Mouse (Mus musculus) MEL (cell line): ENCODE results near the gene Acvrl1. TPM values are rescaled to one million over a fixed set of nuclear protein-coding genes. Genes with fewer than 3 reads are reported as not detected.

Source experiments
- DNase-seq: peaks from one replicate; pipeline ENCODE4 v3.0.0; 2011; ENCODE audit warnings: low read depth, low spot score
- H3K27ac ChIP-seq: 2 replicates; pipeline ENCODE4 v1.5.1; 2012; ENCODE audit warnings: low read depth, mild to moderate bottlenecking, control low read depth, low read length, moderate library complexity; ENCODE audit not compliant: control insufficient read depth
- H3K27me3 ChIP-seq, 2 experiments: fragments of 150-350 bp in 1 of 2; sonication (generic) in 1 of 2; 2 replicates each; pipeline ENCODE4 v1.6.1; 2012; ENCODE audit warnings: low read length in 2 of 2, mild to moderate bottlenecking in 2 of 2, improper control_type of control experiment in 1 of 2, moderate library complexity in 1 of 2; ENCODE audit not compliant: insufficient read depth in 2 of 2, control insufficient read depth in 1 of 2
- H3K36me3 ChIP-seq, 2 experiments: 2 replicates each; pipeline ENCODE4 v1.6.1; 2012 to 2014; ENCODE audit warnings: low read length in 2 of 2, improper control_type of control experiment in 1 of 2, inconsistent platforms in 1 of 2, mild to moderate bottlenecking in 1 of 2; ENCODE audit not compliant: insufficient read depth in 2 of 2, control insufficient read depth in 1 of 2
- H3K4me1 ChIP-seq, 2 experiments: fragments of 150-350 bp in 1 of 2; sonication (generic) in 1 of 2; 2 replicates each; pipeline ENCODE4 v1.6.1; 2012; ENCODE audit warnings: low read length in 2 of 2, improper control_type of control experiment in 1 of 2, mild to moderate bottlenecking in 1 of 2; ENCODE audit not compliant: insufficient read depth in 2 of 2, control insufficient read depth in 1 of 2
- H3K4me3 ChIP-seq, 2 experiments: fragments of 150-350 bp in 1 of 2; sonication (generic) in 1 of 2; 2 replicates each; pipeline ENCODE4 v1.5.1; 2012; ENCODE audit warnings: low read depth in 2 of 2, low read length in 2 of 2, mild to moderate bottlenecking in 2 of 2, moderate library complexity in 2 of 2, control low read depth in 1 of 2, improper control_type of control experiment in 1 of 2; ENCODE audit not compliant: control insufficient read depth in 1 of 2, insufficient read depth in 1 of 2
- H3K79me2 ChIP-seq: 2 replicates; pipeline ENCODE4 v1.6.1; 2012; ENCODE audit warnings: mild to moderate bottlenecking, low read length, moderate library complexity; ENCODE audit not compliant: control insufficient read depth, poor library complexity, insufficient read depth
- H3K9ac ChIP-seq: 2 replicates; pipeline ENCODE4 v1.6.1; 2012; ENCODE audit warnings: low read depth, mild to moderate bottlenecking, control low read depth, low read length, moderate library complexity; ENCODE audit not compliant: control insufficient read depth, poor library complexity, severe bottlenecking
- H3K9me3 ChIP-seq: fragments of 150-350 bp; sonication (generic); replicated peaks from 2 replicates; pipeline ENCODE4 v1.6.1; 2012; ENCODE audit warnings: mild to moderate bottlenecking, low read length, improper control_type of control experiment, moderate library complexity; ENCODE audit not compliant: insufficient read depth
- BHLHE40 ChIP-seq: IDR thresholded peaks from 2 replicates; pipeline ENCODE4 v1.6.1; 2012; ENCODE audit warnings: low read depth, mild to moderate bottlenecking, inconsistent platforms, low read length, improper control_type of control experiment, borderline replicate concordance
- CHD1 ChIP-seq: IDR thresholded peaks from 2 replicates; pipeline ENCODE4 v1.6.1; 2012; ENCODE audit warnings: low read depth, mild to moderate bottlenecking, inconsistent platforms, low read length, improper control_type of control experiment
- CTCF ChIP-seq, 3 experiments: IDR thresholded peaks in 2 of 3; conservative IDR thresholded peaks in 1 of 3; 2 replicates each; pipeline ENCODE4 v1.5.1; 2011 to 2012; ENCODE audit warnings: low read length in 3 of 3, low read depth in 2 of 3, mild to moderate bottlenecking in 2 of 3, improper control_type of control experiment in 1 of 3, inconsistent platforms in 1 of 3, mixed read lengths in 1 of 3, moderate library complexity in 1 of 3; ENCODE audit not compliant: control insufficient read depth in 1 of 3, insufficient read depth in 1 of 3, poor library complexity in 1 of 3, severe bottlenecking in 1 of 3
- E2F4 ChIP-seq: IDR thresholded peaks from 2 replicates; pipeline ENCODE4 v1.6.1; 2011; ENCODE audit warnings: low read depth, low read length, improper control_type of control experiment, borderline replicate concordance
- ELF1 ChIP-seq: IDR thresholded peaks from 2 replicates; pipeline ENCODE4 v1.6.1; 2014; ENCODE audit warnings: low read depth, mild to moderate bottlenecking, inconsistent platforms, low read length, improper control_type of control experiment, moderate library complexity
- ETS1 ChIP-seq: IDR thresholded peaks from 2 replicates; pipeline ENCODE4 v1.6.1; 2012; ENCODE audit warnings: low read depth, mild to moderate bottlenecking, inconsistent platforms, low read length, improper control_type of control experiment, moderate library complexity
- GABPA ChIP-seq: IDR thresholded peaks from 2 replicates; pipeline ENCODE4 v1.6.1; 2012; ENCODE audit warnings: low read depth, mild to moderate bottlenecking, inconsistent platforms, low read length, improper control_type of control experiment, moderate library complexity
- HCFC1 ChIP-seq: IDR thresholded peaks from 2 replicates; pipeline ENCODE4 v1.6.1; 2012; ENCODE audit warnings: low read depth, mild to moderate bottlenecking, inconsistent platforms, low read length, improper control_type of control experiment, moderate library complexity
- MAFK ChIP-seq: IDR thresholded peaks from 2 replicates; pipeline ENCODE4 v1.6.1; 2011; ENCODE audit warnings: low read depth, mild to moderate bottlenecking, low read length, improper control_type of control experiment, borderline replicate concordance
- MAX ChIP-seq: IDR thresholded peaks from 2 replicates; pipeline ENCODE4 v1.6.1; 2011; ENCODE audit warnings: low read length, improper control_type of control experiment
- MEF2A ChIP-seq: IDR thresholded peaks from 2 replicates; pipeline ENCODE4 v1.6.1; 2014; ENCODE audit warnings: low read depth, mild to moderate bottlenecking, inconsistent platforms, low read length, improper control_type of control experiment; ENCODE audit not compliant: poor library complexity, insufficient replicate concordance, severe bottlenecking; ENCODE audit errors: extremely low read depth
- MXI1 ChIP-seq: IDR thresholded peaks from 2 replicates; pipeline ENCODE4 v1.6.1; 2011; ENCODE audit warnings: mild to moderate bottlenecking, low read depth, low read length, improper control_type of control experiment
- NELFE ChIP-seq: IDR thresholded peaks from 2 replicates; pipeline ENCODE4 v1.6.1; 2011; ENCODE audit warnings: low read depth, low read length, improper control_type of control experiment
- POLR2A ChIP-seq, 2 experiments: IDR thresholded peaks; 2 replicates each; pipeline ENCODE4 v1.6.1; 2011 to 2012; ENCODE audit warnings: low read length in 2 of 2, mild to moderate bottlenecking in 2 of 2, control low read depth in 1 of 2, improper control_type of control experiment in 1 of 2, low read depth in 1 of 2, moderate library complexity in 1 of 2; ENCODE audit not compliant: control insufficient read depth in 1 of 2, insufficient read depth in 1 of 2, poor library complexity in 1 of 2
- POLR2AphosphoS2 ChIP-seq: IDR thresholded peaks from 2 replicates; pipeline ENCODE4 v1.6.1; 2011; ENCODE audit warnings: low read length, improper control_type of control experiment
- POLR2AphosphoS5 ChIP-seq: IDR thresholded peaks from 2 replicates; pipeline ENCODE4 v1.6.1; 2012; ENCODE audit warnings: low read depth, borderline replicate concordance, mild to moderate bottlenecking, inconsistent platforms, low read length, moderate library complexity, mixed read lengths
- TCF12 ChIP-seq: IDR thresholded peaks from 2 replicates; pipeline ENCODE4 v1.6.1; 2014; ENCODE audit warnings: low read depth, mild to moderate bottlenecking, inconsistent platforms, low read length, improper control_type of control experiment, moderate library complexity
- UBTF ChIP-seq: IDR thresholded peaks from 2 replicates; pipeline ENCODE4 v1.6.1; 2012; ENCODE audit warnings: low read depth, mild to moderate bottlenecking, inconsistent platforms, low read length, improper control_type of control experiment, moderate library complexity, borderline replicate concordance; ENCODE audit not compliant: insufficient read depth
- USF1 ChIP-seq: IDR thresholded peaks from 2 replicates; pipeline ENCODE4 v1.6.1; 2014; ENCODE audit warnings: low read depth, mild to moderate bottlenecking, inconsistent platforms, low read length, improper control_type of control experiment, moderate library complexity
- USF2 ChIP-seq, 2 experiments: IDR thresholded peaks; 2 replicates each; pipeline ENCODE4 v1.6.1; 2011 to 2012; ENCODE audit warnings: improper control_type of control experiment in 2 of 2, low read length in 2 of 2, borderline replicate concordance in 1 of 2, inconsistent platforms in 1 of 2, low read depth in 1 of 2, mild to moderate bottlenecking in 1 of 2; ENCODE audit not compliant: insufficient read depth in 1 of 2
- ZC3H11A ChIP-seq: IDR thresholded peaks from 2 replicates; pipeline ENCODE4 v1.6.1; 2012; ENCODE audit warnings: low read depth, mild to moderate bottlenecking, inconsistent platforms, low read length, improper control_type of control experiment
- polyA plus RNA-seq, 2 experiments: library from polyadenylated mRNA; stranded (reverse) in 1 of 2; unstranded in 1 of 2; fragments of >175 nt in 1 of 2; fragments of >200 nt in 1 of 2; gene quantifications; 2 replicates each; pipeline versions ENCODE4 v1.2.1 to v1.2.4; 2012; ENCODE audit warnings: low replicate concordance in 2 of 2, low read depth in 1 of 2; ENCODE audit not compliant: insufficient read length in 2 of 2, insufficient read depth in 1 of 2, missing spikeins in 1 of 2
- total RNA-seq: library from RNA; depleted of rRNA; stranded (reverse); fragments of 300-350 nt; gene quantifications from 2 replicates; pipeline ENCODE4 v1.2.3, GENCODE M21; 2012

The Acvrl1 gene
- total and polyA plus RNA-seq, 3 experiments = 0.08 to 0.18 TPM; not detected in 1

DNA sequence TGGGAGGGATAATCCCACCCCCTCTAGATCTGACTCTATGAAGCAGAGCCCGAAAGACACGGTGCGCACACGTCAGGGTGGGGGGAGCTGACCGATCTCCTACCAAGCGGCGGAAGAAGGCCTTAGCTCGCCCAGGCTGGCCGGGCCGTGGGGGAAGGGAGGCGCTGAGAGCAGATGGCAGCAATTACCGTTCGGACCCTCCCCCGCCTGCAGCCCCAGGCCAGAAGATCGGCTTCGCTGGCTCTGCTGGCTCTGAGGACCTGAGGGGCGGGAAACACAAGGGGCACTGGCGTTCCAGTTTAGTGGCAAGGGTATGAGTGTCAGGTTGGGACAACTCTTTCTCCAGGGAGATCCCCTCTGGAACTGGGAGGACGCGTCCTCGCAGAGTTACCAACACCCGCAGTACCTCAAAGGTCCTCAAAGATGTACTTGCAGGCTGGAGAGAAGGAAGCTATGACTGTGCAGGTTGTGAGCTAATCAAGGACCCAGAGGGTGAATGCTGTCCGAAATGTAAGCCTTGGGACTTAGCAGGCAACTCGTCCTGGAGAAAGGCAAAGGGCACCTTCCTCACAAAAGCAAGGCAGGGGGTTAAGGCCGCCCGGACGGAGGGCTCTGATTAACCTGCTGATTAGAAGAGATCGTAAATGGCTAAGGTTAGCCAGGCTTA, 30.2 kb upstream of the Acvrl1 start:
- H3K9ac ChIP-seq = no peak overlapping the region
- no peaks in the 10 kb centered on the region for H3K79me2 ChIP-seq
- no peaks in the 10 kb centered on the region for H3K36me3 ChIP-seq
- DNase-seq = no peak
- H3K9me3 ChIP-seq = no peaks in the 10 kb centered on the region
- no peak overlapping the region for H3K27ac ChIP-seq
- peaks cover 0 to 5% of the 10 kb centered on the region in 2 experiments; a peak in 3 of 4 replicates for H3K27me3 ChIP-seq
- H3K4me3 ChIP-seq = no peak overlapping the region
- no peaks in the 10 kb centered on the region for H3K4me1 ChIP-seq
- TF ChIP-seq UBTF (no peak), MAFK (no peak), BHLHE40 (no peak), MXI1 (no peak), ZC3H11A (no peak), MAX (no peak), E2F4 (no peak), CHD1 (no peak), POLR2AphosphoS2 (no peak), CTCF (IDR thresholded peaks at IDR 0.05 in 2 of 3, conservative IDR thresholded peaks at IDR 0.05 in 1 of 3; ENCODE audit: control insufficient read depth in 1 of 3, insufficient read depth in 1 of 3, low read depth in 2 of 3, low read length in 3 of 3, poor library complexity in 1 of 3, severe bottlenecking in 1 of 3) (no peak), HCFC1 (no peak), GABPA (no peak), TCF12 (no peak), NELFE (no peak), MEF2A (no peak), POLR2A (IDR thresholded peaks at IDR 0.05; ENCODE audit: control insufficient read depth in 1 of 2, insufficient read depth in 1 of 2, low read depth in 1 of 2, low read length in 2 of 2, poor library complexity in 1 of 2) (no peak), POLR2AphosphoS5 (no peak), ELF1 (no peak)

DNA sequence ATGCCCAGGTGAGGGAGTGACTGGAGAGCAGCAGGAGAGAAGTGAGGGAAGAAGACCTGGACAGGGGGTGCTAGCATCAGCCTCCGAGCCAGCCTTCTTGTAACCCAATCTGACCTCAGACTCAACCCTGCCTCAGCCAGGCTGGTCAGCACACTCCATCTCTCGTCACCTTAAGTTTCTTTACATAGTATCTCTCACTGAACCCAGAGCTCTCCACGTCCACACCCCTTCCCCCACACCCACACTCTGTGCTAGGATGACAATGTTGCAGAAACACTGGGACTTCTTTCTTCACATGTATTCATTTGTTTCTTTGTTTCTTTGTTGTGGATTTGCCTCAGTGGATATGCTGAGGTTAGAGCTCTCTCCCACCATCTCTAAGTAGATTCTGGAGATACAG, 27.3 kb upstream of the Acvrl1 start:
- Histone ChIP-seq H3K4me3 (no peak overlapping the region), H3K27ac (no peak overlapping the region), H3K27me3 (peaks cover 0 to 4% of the 10 kb centered on the region in 2 experiments; a peak in 3 of 4 replicates), H3K9me3 (no peaks in the 10 kb centered on the region), H3K36me3 (no peaks in the 10 kb centered on the region), H3K4me1 (no peaks in the 10 kb centered on the region), H3K79me2 (no peaks in the 10 kb centered on the region), H3K9ac (no peak overlapping the region)
- TF ChIP-seq POLR2A (IDR thresholded peaks at IDR 0.05; ENCODE audit: control insufficient read depth in 1 of 2, insufficient read depth in 1 of 2, low read depth in 1 of 2, low read length in 2 of 2, poor library complexity in 1 of 2) (no peak), POLR2AphosphoS5 (no peak), USF1 (no peak), NELFE (no peak), CHD1 (no peak), ETS1 (no peak), ELF1 (no peak), USF2 (IDR thresholded peaks at IDR 0.05; ENCODE audit: borderline replicate concordance in 1 of 2, insufficient read depth in 1 of 2, low read depth in 1 of 2, low read length in 2 of 2) (no peak)
- no peak for DNase-seq
